Mouse (Mus musculus): Measurements from ENCODE around the gene Zbtb40. TPM values are rescaled to one million over a fixed set of nuclear protein-coding genes. Genes with fewer than 3 reads are reported as not detected.

The Zbtb40 gene
- total RNA-seq, 2 experiments from 2014 or later, result 11.9 to 17.5 TPM

GRCm38 (mm10) chr4:136970939-136971338 is 77.7 kb downstream of the Zbtb40 start:
- no peak for DNase-seq

GRCm38 (mm10) chr4:136969503-136970276 is 78.9 kb downstream of the Zbtb40 start:
- no peak for DNase-seq

GRCm38 (mm10) chr4:136969096-136969495 is 79.5 kb downstream of the Zbtb40 start:
- DNase-seq, result no peak

GRCm38 (mm10) chr4:136967511-136967910 is 81.1 kb downstream of the Zbtb40 start:
- no peak for DNase-seq

- DNase-seq, result no peak
Measured at GRCm38 (mm10) chr4:136966493-136967390, 81.9 kb downstream of the Zbtb40 start.

GRCm38 (mm10) chr4:136964990-136965421 is 83.6 kb downstream of the Zbtb40 start:
- DNase-seq, result no peak

GRCm38 (mm10) chr4:136962447-136962846 is 86.2 kb downstream of the Zbtb40 start:
- no peak for DNase-seq

GRCm38 (mm10) chr4:136961642-136962285 is 86.8 kb downstream of the Zbtb40 start:
- DNase-seq, result no peak

- DNase-seq, result no peak
Measured at GRCm38 (mm10) chr4:136960581-136960980, 88.0 kb downstream of the Zbtb40 start.

GRCm38 (mm10) chr4:136960068-136960467 is 88.5 kb downstream of the Zbtb40 start:
- DNase-seq, result no peak

GRCm38 (mm10) chr4:136956751-136957446 is 91.7 kb downstream of the Zbtb40 start, which contains the start of gene Epha8:
Gene Epha8 (minus strand): TSS chr4:136956816.
- DNase-seq, result no peak

GRCm38 (mm10) chr4:136954562-136954961 is 94.0 kb downstream of the Zbtb40 start:
- DNase-seq, result no peak

- no peak for DNase-seq
Measured at GRCm38 (mm10) chr4:136949266-136949989, 99.2 kb downstream of the Zbtb40 start.

GRCm38 (mm10) chr4:136945397-136945796 is 103.2 kb downstream of the Zbtb40 start:
- DNase-seq, result no peak

- no peak for DNase-seq
Measured at GRCm38 (mm10) chr4:136944558-136945350, 103.8 kb downstream of the Zbtb40 start.

GRCm38 (mm10) chr4:136943175-136943574 is 105.4 kb downstream of the Zbtb40 start:
- DNase-seq, result no peak

- DNase-seq, result no peak
Measured at GRCm38 (mm10) chr4:136942761-136943160, 105.8 kb downstream of the Zbtb40 start.

GRCm38 (mm10) chr4:136937935-136938334 is 110.7 kb downstream of the Zbtb40 start:
- no peak for DNase-seq

GRCm38 (mm10) chr4:136937344-136937743 is 111.3 kb downstream of the Zbtb40 start:
- no peak for DNase-seq
